In genomic region chr6:120463884-120464283, GRCm38 (mm10) we compare ENCODE assay signal across 8 mouse cellular contexts. TPM values are rescaled to one million over a fixed set of nuclear protein-coding genes. Genes with fewer than 3 reads are reported as not detected.
DNase-seq lines count a peak whose midpoint lies in the region; ATAC-seq lines count a peak whose summit lies in the region.

No protein-coding gene starts in this region.

- H3K27me3 ChIP-seq in heart, embryonic 11.5 days (ENCODE audit: control insufficient read depth, insufficient read depth, low read length), result peaks cover 40% of the 10 kb centered on the region

- H3K36me3 ChIP-seq in heart, embryonic 11.5 days (ENCODE audit: control insufficient read depth, insufficient read depth, low read length), result no peaks in the 10 kb centered on the region

- H3K9ac ChIP-seq in heart, embryonic 11.5 days (ENCODE audit: low read depth, low read length), result 0 out of 2 replicates have a peak overlapping the region, but pooled peaks have one; percentile 39

- WGBS in heart, embryonic 11.5 days (ENCODE audit: insufficient replicate concordance), result 4% methylated on average over 11 of the region's 11 CpGs

- H3K27ac ChIP-seq in heart, embryonic 11.5 days (ENCODE audit: low read depth, low read length), result no peak overlapping the region

- no peaks in the 10 kb centered on the region for H3K9me3 ChIP-seq in heart, embryonic 11.5 days (replicated peaks; ENCODE audit: control insufficient read depth, low read length)

- H3K4me1 ChIP-seq in heart, embryonic 11.5 days (ENCODE audit: control insufficient read depth, insufficient read depth, low read length), result peaks cover 5% of the 10 kb centered on the region; the same call in 1 of the 2 replicates

- peak overlapping the region; percentile 65 for H3K4me3 ChIP-seq in heart, embryonic 11.5 days (ENCODE audit: low read depth, low read length)

- peak overlapping the region; percentile 68 for H3K4me2 ChIP-seq in heart, embryonic 11.5 days

- peak; percentile 57 for DNase-seq in adrenal gland, postnatal 14 days
- DNase-seq in adrenal gland, postnatal 4 days (ENCODE audit: low spot score in 2 of 2), result no peak
- DNase-seq in kidney, postnatal 14 days, result peak; percentile 27
- peak; percentile 83 for DNase-seq in thymus, postnatal 0 days (ENCODE audit: low spot score)
- DNase-seq in frontal cortex, postnatal 14 days (ENCODE audit: low spot score in 2 of 2), result no peak

- peak; percentile 37 for ATAC-seq in activated CD4-positive, CD25-positive, alpha-beta regulatory T cell, adult 4 months
- no peak for ATAC-seq in heart, embryonic 11.5 days (replicated peaks; ENCODE audit: insufficient number of reproducible peaks, low FRiP score, low TSS enrichment)
- ATAC-seq in megakaryocyte-erythroid progenitor cell, adult 5-6 weeks (replicated peaks; ENCODE audit: low FRiP score, low TSS enrichment, poor library complexity, severe bottlenecking), result peak; percentile 55

RNA-seq across cellular contexts. Expression of gene Il17ra, which starts 0.8 kb away (rescaled TPM):
- 9.1 and 15.0 TPM in 2 replicates for total RNA-seq in adrenal gland, postnatal 14 days (2021)
- 10 to 100 TPM in 1 of 2 experiments, 1 to 10 TPM in 1; 9.9 to 14.4 TPM for total RNA-seq in adrenal gland, postnatal 4 days (2021)
- 10 to 100 TPM; 19.0 to 22.5 TPM for polyA plus RNA-seq in activated CD4-positive, CD25-positive, alpha-beta regulatory T cell, adult 4 months (2017; shearing (Covaris generic))
- polyA plus RNA-seq in heart, embryonic 11.5 days (2014; fragmentation: Nextera tagmentation; extraction: Ambion mirVana), result 1.9 and 4.2 TPM in 2 replicates
- 34.5 and 40.8 TPM in 2 replicates for total RNA-seq in megakaryocyte-erythroid progenitor cell, adult 5-6 weeks (2014; fragmentation: Nextera tagmentation)
- total RNA-seq in megakaryocyte-erythroid progenitor cell, adult 5-6 weeks (2017), result 30.4 and 45.9 TPM in 2 replicates
- 57.9 and 67.5 TPM in 2 replicates for polyA plus RNA-seq in thymus, postnatal 0 days (2015; fragmentation: Nextera tagmentation; extraction: Ambion mirVana)

RNA-seq across cellular contexts. Expression of gene Tmem121b, which starts 29.7 kb away (rescaled TPM):
- 0.15 and 0.23 TPM in 2 replicates for total RNA-seq in adrenal gland, postnatal 14 days (2021)
- 1 to 10 TPM in 1 of 2 experiments, under 1 TPM in 1; 0.96 to 1.2 TPM for total RNA-seq in adrenal gland, postnatal 4 days (2021)
- polyA plus RNA-seq in activated CD4-positive, CD25-positive, alpha-beta regulatory T cell, adult 4 months (2017; shearing (Covaris generic)), result under 1 TPM; 0.13 to 0.22 TPM
- polyA plus RNA-seq in heart, embryonic 11.5 days (2014; fragmentation: Nextera tagmentation; extraction: Ambion mirVana), result 0.04 and 0.09 TPM in 2 replicates
- not detected in 2 replicates for total RNA-seq in megakaryocyte-erythroid progenitor cell, adult 5-6 weeks (2014; fragmentation: Nextera tagmentation)
- total RNA-seq in megakaryocyte-erythroid progenitor cell, adult 5-6 weeks (2017), result not detected in 2 replicates
- polyA plus RNA-seq in thymus, postnatal 0 days (2015; fragmentation: Nextera tagmentation; extraction: Ambion mirVana), result 0.31 and 0.42 TPM in 2 replicates

Comparison
In these comparisons a context has a peak if more than half of its experiments do, and no peak if none do; other contexts are left out.
1. DNase-seq: peak in adrenal gland, postnatal 14 days (single experiment), kidney, postnatal 14 days (single experiment) and thymus, postnatal 0 days (single experiment); none in adrenal gland, postnatal 4 days (0 of 2) and frontal cortex, postnatal 14 days (0 of 2).